Mouse (Mus musculus) liver, embryonic 15.5 days (tissue): Measurements from ENCODE around the gene Zfp316. TPM values are rescaled to one million over a fixed set of nuclear protein-coding genes. Genes with fewer than 3 reads are reported as not detected.

ENCODE experiments used
- ATAC-seq: fragments of 200-750 bp; cut with Nextera tagmentation; 2 replicates; pipeline ENCODE4 v1.8.0; 2017; ENCODE audit warnings: moderate number of reproducible peaks, mild to moderate bottlenecking, moderate library complexity; ENCODE audit not compliant: insufficient read depth
- H3K27ac ChIP-seq: fragments of 300-500 bp; sonication (generic); replicated peaks from 2 replicates; pipeline ENCODE4 v1.5.1; 2015; ENCODE audit warnings: mild to moderate bottlenecking, inconsistent platforms
- H3K27me3 ChIP-seq: fragments of 300-500 bp; sonication (generic); 2 replicates; pipeline ENCODE4 v1.6.1; 2015; ENCODE audit warnings: mild to moderate bottlenecking, inconsistent platforms
- H3K36me3 ChIP-seq: fragments of 300-500 bp; sonication (generic); replicated peaks from 2 replicates; pipeline ENCODE4 v1.6.1; 2015; ENCODE audit warnings: moderate library complexity, mild to moderate bottlenecking, inconsistent platforms
- H3K4me1 ChIP-seq: fragments of 300-500 bp; sonication (generic); replicated peaks from 2 replicates; pipeline ENCODE4 v1.6.1; 2015; ENCODE audit warnings: inconsistent platforms
- H3K4me2 ChIP-seq: fragments of 300-500 bp; sonication (generic); 2 replicates; pipeline ENCODE4 v1.6.1; 2015; ENCODE audit warnings: moderate library complexity, mild to moderate bottlenecking, inconsistent platforms
- H3K4me3 ChIP-seq: fragments of 300-500 bp; sonication (generic); replicated peaks from 2 replicates; pipeline ENCODE4 v1.5.1; 2015; ENCODE audit warnings: mild to moderate bottlenecking, inconsistent platforms
- H3K9ac ChIP-seq: fragments of 300-500 bp; sonication (generic); 2 replicates; pipeline ENCODE4 v1.6.1; 2015; ENCODE audit warnings: moderate library complexity, mild to moderate bottlenecking, inconsistent platforms
- H3K9me3 ChIP-seq: fragments of 300-500 bp; sonication (generic); replicated peaks from 2 replicates; pipeline ENCODE4 v1.6.1; 2016; ENCODE audit warnings: inconsistent platforms
- WGBS: fragments of 180-500 bp; shearing (Covaris S2); methylation state at CpG from one replicate; pipeline ENCODE4 v1.1.7; 2015; ENCODE audit warnings: mixed read lengths; ENCODE audit not compliant: insufficient replicate concordance; 5-methylcytosine and 5-hydroxymethylcytosine counted together
- polyA plus RNA-seq: library from polyadenylated mRNA; unstranded; fragments of >200 nt; fragmentation: Nextera tagmentation; extraction: Ambion mirVana; gene quantifications from 2 replicates; pipeline ENCODE4 v1.2.1, GENCODE M21; 2015

Gene Zfp316
- polyA plus RNA-seq, 1 experiment from 2014 or later = 0.23 TPM

DNA sequence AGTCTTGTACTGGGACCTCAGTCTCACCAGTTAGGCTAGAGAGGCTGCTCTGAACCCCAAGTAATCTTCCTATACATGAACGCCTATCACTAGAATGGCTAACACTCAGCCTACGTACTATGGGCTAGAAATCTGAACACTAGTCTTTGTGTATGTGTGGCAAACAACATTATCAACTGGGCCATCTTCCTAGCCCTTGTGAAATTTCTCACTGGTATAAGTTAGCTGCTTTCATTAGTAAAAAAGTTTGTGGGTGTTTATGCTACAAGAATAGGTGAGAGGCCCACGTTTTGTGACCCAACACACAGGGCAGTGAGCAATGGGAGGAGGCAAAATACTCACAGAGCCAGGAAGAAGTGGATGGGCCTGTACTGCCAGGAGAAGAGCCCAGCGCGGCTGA lies 48.8 kb downstream of the Zfp316 start:
- Histone ChIP-seq H3K4me1 (no peaks in the 10 kb centered on the region), H3K4me2 (no peak overlapping the region), H3K9me3 (no peaks in the 10 kb centered on the region), H3K36me3 (no peaks in the 10 kb centered on the region), H3K9ac (no peak overlapping the region), H3K27ac (no peak overlapping the region), H3K4me3 (no peak overlapping the region), H3K27me3 (no peaks in the 10 kb centered on the region; the same call in 1 of the 2 replicates)
- 58% methylated on average over 5 of the region's 5 CpGs for WGBS
- no peak for ATAC-seq

GRCm38 (mm10) chr5:143213832-143214231 lies 56.0 kb downstream of the Zfp316 start:
- no peaks in the 10 kb centered on the region for H3K9me3 ChIP-seq
- no peaks in the 10 kb centered on the region for H3K36me3 ChIP-seq
- no peaks in the 10 kb centered on the region for H3K4me1 ChIP-seq
- WGBS = 61% methylated on average over 2 of the region's 2 CpGs
- H3K4me3 ChIP-seq = no peak overlapping the region
- no peaks in the 10 kb centered on the region for H3K27me3 ChIP-seq
- ATAC-seq = no peak
- H3K9ac ChIP-seq = no peak overlapping the region
- H3K27ac ChIP-seq = no peak overlapping the region
- no peak overlapping the region for H3K4me2 ChIP-seq

DNA sequence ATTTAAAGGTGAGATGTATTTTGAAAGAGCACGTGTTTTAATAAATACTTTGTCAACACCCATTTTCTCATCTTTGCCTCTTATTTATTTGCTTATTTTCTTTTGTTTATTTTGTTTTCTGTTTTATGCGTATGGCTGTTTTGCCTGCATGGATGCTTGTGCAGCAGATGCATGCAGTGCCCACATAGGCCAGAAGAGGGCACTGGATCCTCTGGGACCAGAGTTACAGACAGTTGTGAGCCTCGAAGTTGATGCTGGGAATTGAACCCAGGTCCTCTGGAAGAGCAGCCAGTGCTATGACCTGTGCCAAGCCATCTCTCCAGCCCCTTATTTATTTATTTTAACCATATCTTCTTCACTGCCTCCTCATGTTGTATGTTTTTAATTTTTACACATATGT lies 64.8 kb downstream of the Zfp316 start:
- H3K36me3 ChIP-seq = no peaks in the 10 kb centered on the region
- H3K4me3 ChIP-seq = no peak overlapping the region
- WGBS = 52% methylated on average over 3 of the region's 3 CpGs
- no peaks in the 10 kb centered on the region for H3K27me3 ChIP-seq
- H3K27ac ChIP-seq = no peak overlapping the region
- ATAC-seq = no peak
- no peak overlapping the region for H3K4me2 ChIP-seq
- H3K9ac ChIP-seq = no peak overlapping the region
- H3K9me3 ChIP-seq = no peaks in the 10 kb centered on the region
- H3K4me1 ChIP-seq = no peaks in the 10 kb centered on the region

Other genes starting within 250 kb of the Zfp316 start
- 13.2 and 13.9 TPM in 2 replicates for gene Rnf216, start 157.0 kb downstream of the Zfp316 start, polyA plus RNA-seq
- not detected in 2 replicates for gene Olfr718-ps1, start 122.4 kb downstream of the Zfp316 start, polyA plus RNA-seq
- 1.3 TPM in 2 replicates for gene Rbak, start 89.2 kb downstream of the Zfp316 start, polyA plus RNA-seq
- gene Spdye4b, start 89.0 kb downstream of the Zfp316 start, polyA plus RNA-seq = not detected in 2 replicates
- not detected in 2 replicates for gene Spdye4a, start 43.1 kb downstream of the Zfp316 start, polyA plus RNA-seq
- 1.6 and 1.8 TPM in 2 replicates for gene Zfp12, start 34.9 kb downstream of the Zfp316 start, polyA plus RNA-seq
- not detected in 2 replicates for gene Zfp853, start 23.6 kb upstream of the Zfp316 start, polyA plus RNA-seq
- 21.8 and 23.2 TPM in 2 replicates for gene E130309D02Rik, start 45.3 kb upstream of the Zfp316 start, polyA plus RNA-seq
- 24.9 and 26.1 TPM in 2 replicates for gene Zdhhc4, start 59.2 kb upstream of the Zfp316 start, polyA plus RNA-seq
- not detected in 2 replicates for gene Grid2ip, start 87.3 kb upstream of the Zfp316 start, polyA plus RNA-seq
- gene Kdelr2, start 133.8 kb upstream of the Zfp316 start, polyA plus RNA-seq = 134 and 140 TPM in 2 replicates
- 8.3 and 9.3 TPM in 2 replicates for gene Daglb, start 194.6 kb upstream of the Zfp316 start, polyA plus RNA-seq